Mouse (Mus musculus): ENCODE measurements around the gene Slc10a3. TPM values are rescaled to one million over a fixed set of nuclear protein-coding genes. Genes with fewer than 3 reads are reported as not detected.

The Slc10a3 gene
- polyA plus RNA-seq (2017; shearing (Covaris generic)): 45.3 TPM

GRCm38 (mm10) chrX:74372888-74373549 is at the start of gene Slc10a3, which contains the start of gene Ubl4a:
TSS of gene Slc10a3 (minus strand) at chrX:74373349.
TSS of gene Ubl4a (minus strand) at chrX:74373218.

GRCm38 (mm10) chrX:74392535-74393443 is 19.6 kb upstream of the Slc10a3 start, which contains the start of the genes Fam3a and Ikbkg:
TSS of gene Fam3a (minus strand) at chrX:74393272.
TSS of gene Ikbkg (plus strand) at chrX:74393290.

GRCm38 (mm10) chrX:74353467-74353770 is 19.7 kb downstream of the Slc10a3 start, which contains the start of gene Lage3:
TSS of gene Lage3 (minus strand) at chrX:74353618.

GRCm38 (mm10) chrX:74328725-74329161 is 44.4 kb downstream of the Slc10a3 start, which contains the start of gene Plxna3:
TSS of gene Plxna3 (plus strand) at chrX:74329066.

Other genes starting within 250 kb of the Slc10a3 start
- gene Opn1mw, start 245.9 kb downstream of the Slc10a3 start, polyA plus RNA-seq (2017; shearing (Covaris generic)): not detected
- gene Mecp2, start 238.0 kb downstream of the Slc10a3 start, polyA plus RNA-seq (2017; shearing (Covaris generic)): 38.4 TPM
- gene Tex28, start 205.5 kb downstream of the Slc10a3 start, polyA plus RNA-seq (2017; shearing (Covaris generic)): not detected
- 1.5 TPM for gene Tktl1, start 196.1 kb downstream of the Slc10a3 start, polyA plus RNA-seq (2017; shearing (Covaris generic))
- gene Flna, start 123.5 kb downstream of the Slc10a3 start, polyA plus RNA-seq (2017; shearing (Covaris generic)): 379 TPM
- 70.3 TPM for gene Emd, start 118.7 kb downstream of the Slc10a3 start, polyA plus RNA-seq (2017; shearing (Covaris generic))
- gene Rpl10, start 102.5 kb downstream of the Slc10a3 start, polyA plus RNA-seq (2017; shearing (Covaris generic)): 91.2 TPM
- gene Taz, start 91.4 kb downstream of the Slc10a3 start, polyA plus RNA-seq (2017; shearing (Covaris generic)): 187 TPM
- 34.0 TPM for gene Dnase1l1, start 91.0 kb downstream of the Slc10a3 start, polyA plus RNA-seq (2017; shearing (Covaris generic))
- 197 TPM for gene Atp6ap1, start 76.3 kb downstream of the Slc10a3 start, polyA plus RNA-seq (2017; shearing (Covaris generic))
- gene Gdi1, start 68.4 kb downstream of the Slc10a3 start, polyA plus RNA-seq (2017; shearing (Covaris generic)): 309 TPM
- gene Fam50a, start 60.3 kb downstream of the Slc10a3 start, polyA plus RNA-seq (2017; shearing (Covaris generic)): 31.0 TPM
- gene Plxna3, start 44.3 kb downstream of the Slc10a3 start, polyA plus RNA-seq (2017; shearing (Covaris generic)): 5.7 TPM
- 71.9 TPM for gene Lage3, start 19.7 kb downstream of the Slc10a3 start, polyA plus RNA-seq (2017; shearing (Covaris generic))
- gene Ubl4a, start 131 bp downstream of the Slc10a3 start, polyA plus RNA-seq (2017; shearing (Covaris generic)): 75.1 TPM
- gene Fam3a, start 19.9 kb upstream of the Slc10a3 start, polyA plus RNA-seq (2017; shearing (Covaris generic)): 44.4 TPM
- 57.9 TPM for gene Ikbkg, start 19.9 kb upstream of the Slc10a3 start, polyA plus RNA-seq (2017; shearing (Covaris generic))
- 64.6 TPM for gene G6pdx, start 55.8 kb upstream of the Slc10a3 start, polyA plus RNA-seq (2017; shearing (Covaris generic))
- gene Gm6880, start 108.0 kb upstream of the Slc10a3 start, polyA plus RNA-seq (2017; shearing (Covaris generic)): not detected
- gene Olfr1326-ps1, start 201.5 kb upstream of the Slc10a3 start, polyA plus RNA-seq (2017; shearing (Covaris generic)): not detected
- gene Olfr1325, start 219.3 kb upstream of the Slc10a3 start, polyA plus RNA-seq (2017; shearing (Covaris generic)): not detected

Measured in CD4-positive, CD25-positive, alpha-beta regulatory T cell, adult 9 weeks (primary cell).